Mouse (Mus musculus) lung, embryonic 14.5 days (tissue): ENCODE measurements around the gene Klhl8. TPM values are rescaled to one million over a fixed set of nuclear protein-coding genes. Genes with fewer than 3 reads are reported as not detected.
A peak's percentile ranks its signal among the peaks of the same experiment; 100 is the strongest.

Experiments used
- ATAC-seq: fragments of 200-750 bp; cut with Nextera tagmentation; 2 replicates; pipeline ENCODE4 v1.8.0; 2017; ENCODE audit warnings: mild to moderate bottlenecking, moderate TSS enrichment, moderate library complexity; ENCODE audit not compliant: insufficient read depth
- DNase-seq: peaks from one replicate; pipeline ENCODE4 v3.0.0-alpha.2; 2015
- H3K27ac ChIP-seq: fragments of 300-500 bp; sonication (generic); 2 replicates; pipeline ENCODE4 v1.5.1; 2014; ENCODE audit warnings: low read depth, mild to moderate bottlenecking, moderate library complexity
- H3K27me3 ChIP-seq: fragments of 300-500 bp; sonication (generic); 2 replicates; pipeline ENCODE4 v1.6.1; 2014; ENCODE audit warnings: low read length, control low read depth; ENCODE audit not compliant: insufficient read depth
- H3K36me3 ChIP-seq: fragments of 300-500 bp; sonication (generic); 2 replicates; pipeline ENCODE4 v1.6.1; 2014; ENCODE audit warnings: control low read depth; ENCODE audit not compliant: insufficient read depth
- H3K4me1 ChIP-seq: fragments of 300-500 bp; sonication (generic); 2 replicates; pipeline ENCODE4 v1.6.1; 2014; ENCODE audit warnings: antibody characterized with exemption, control low read depth; ENCODE audit not compliant: insufficient read depth
- H3K4me2 ChIP-seq: fragments of 300-500 bp; sonication (generic); 2 replicates; pipeline ENCODE4 v1.6.1; 2014; ENCODE audit warnings: mild to moderate bottlenecking
- H3K4me3 ChIP-seq: fragments of 300-500 bp; sonication (generic); 2 replicates; pipeline ENCODE4 v1.5.1; 2014; ENCODE audit warnings: low read depth, low read length
- H3K9ac ChIP-seq: fragments of 300-500 bp; sonication (generic); 2 replicates; pipeline ENCODE4 v1.6.1; 2014
- H3K9me3 ChIP-seq: fragments of 300-500 bp; sonication (generic); 2 replicates; pipeline ENCODE4 v1.6.1; 2016; ENCODE audit warnings: low read depth, low read length, control low read depth
- CTCF ChIP-seq: IDR thresholded peaks from 2 replicates; pipeline ENCODE4 v1.5.1; 2016; ENCODE audit warnings: antibody characterized with exemption, low read depth
- WGBS: fragments of 180-500 bp; shearing (Covaris S2); extraction: QIAGEN DNeasy Blood & Tissue Kit; methylation state at CpG from one replicate; pipeline ENCODE4 v1.1.7; 2014; 5-methylcytosine and 5-hydroxymethylcytosine counted together
- polyA plus RNA-seq: library from polyadenylated mRNA; unstranded; fragments of >200 nt; fragmentation: Nextera tagmentation; extraction: Ambion mirVana; gene quantifications from 2 replicates; pipeline ENCODE4 v1.2.1, GENCODE M21; 2014

Klhl8 gene
- polyA plus RNA-seq, 1 experiment from 2014 or later = 9.4 TPM

DNA sequence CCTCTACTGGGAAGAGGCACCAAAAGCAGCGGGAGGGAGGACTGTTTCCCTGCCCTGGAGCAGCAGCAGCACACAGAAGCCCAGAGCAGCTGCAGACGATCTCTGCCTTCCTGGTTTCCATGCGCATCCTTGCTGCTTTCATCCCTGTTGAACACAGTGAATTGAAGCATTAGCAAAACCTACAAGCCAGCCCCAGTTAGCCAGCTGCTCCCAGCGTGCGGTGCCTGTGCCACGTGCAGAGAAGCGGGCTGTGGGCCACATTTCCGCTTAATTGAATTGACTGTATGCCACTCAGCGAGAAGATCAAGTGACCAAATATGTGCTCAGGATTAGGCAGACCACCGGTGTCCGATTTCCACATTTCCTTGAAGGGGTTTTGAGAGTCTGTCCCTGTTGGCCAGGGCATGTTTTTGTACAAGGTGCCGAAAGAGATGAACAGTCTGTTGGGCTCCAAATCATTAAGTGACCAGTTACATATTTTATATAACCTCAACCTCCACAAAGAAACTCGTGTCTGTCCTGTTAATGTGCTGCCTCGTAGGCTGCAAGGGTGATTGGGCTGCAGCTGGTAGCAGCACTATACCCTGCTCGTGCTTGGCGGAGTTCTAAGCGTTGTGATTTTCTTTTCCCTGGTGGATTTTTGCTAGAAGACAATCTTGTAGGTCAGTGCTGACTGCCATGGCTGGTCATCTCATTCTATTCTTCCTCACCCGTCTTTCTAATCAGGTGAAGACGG, 65.5 kb downstream of the Klhl8 start:
- Histone ChIP-seq H3K36me3 (peaks cover 36% of the 10 kb centered on the region), H3K9ac (no peak overlapping the region), H3K4me1 (no peaks in the 10 kb centered on the region), H3K27me3 (no peaks in the 10 kb centered on the region), H3K4me2 (no peak overlapping the region), H3K9me3 (no peaks in the 10 kb centered on the region), H3K27ac (peak overlapping the region; percentile 61), H3K4me3 (no peak overlapping the region)
- WGBS = 46% methylated on average over 19 of the region's 19 CpGs
- peak; percentile 44 for DNase-seq
- peak; percentile 45; the same call in 1 of the 2 replicates for ATAC-seq
- no peak for TF ChIP-seq CTCF

DNA sequence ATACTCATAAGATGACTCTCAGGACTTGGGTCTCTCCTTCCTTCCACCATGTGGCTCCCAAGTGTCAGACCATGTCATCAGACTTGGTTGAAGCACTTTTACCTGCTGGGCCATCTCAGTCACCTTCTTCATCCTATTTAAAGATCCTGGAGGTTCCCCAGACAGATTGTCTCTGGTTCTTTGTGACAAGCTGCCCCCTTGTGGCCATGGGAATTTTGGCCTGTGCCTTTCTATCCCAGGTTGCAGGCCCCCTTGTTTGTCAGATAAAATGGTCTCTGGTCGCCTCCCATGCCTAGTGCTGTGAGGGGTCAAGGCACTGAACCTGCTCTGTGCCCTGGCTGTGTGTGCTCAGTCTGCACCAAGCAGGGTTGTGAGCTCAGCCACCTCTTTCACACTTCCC, 67.1 kb downstream of the Klhl8 start:
- Histone ChIP-seq H3K27ac (no peak overlapping the region), H3K4me3 (no peak overlapping the region), H3K36me3 (0 out of 2 replicates have a peak, but pooled peaks cover 26% of the 10 kb centered on the region), H3K27me3 (no peaks in the 10 kb centered on the region), H3K4me2 (no peak overlapping the region), H3K9me3 (no peaks in the 10 kb centered on the region), H3K9ac (no peak overlapping the region), H3K4me1 (no peaks in the 10 kb centered on the region)
- no peak for ATAC-seq
- TF ChIP-seq CTCF = peak; percentile 70
- DNase-seq = peak; percentile 72
- 36% methylated on average over 1 of the region's 1 CpGs for WGBS

DNA sequence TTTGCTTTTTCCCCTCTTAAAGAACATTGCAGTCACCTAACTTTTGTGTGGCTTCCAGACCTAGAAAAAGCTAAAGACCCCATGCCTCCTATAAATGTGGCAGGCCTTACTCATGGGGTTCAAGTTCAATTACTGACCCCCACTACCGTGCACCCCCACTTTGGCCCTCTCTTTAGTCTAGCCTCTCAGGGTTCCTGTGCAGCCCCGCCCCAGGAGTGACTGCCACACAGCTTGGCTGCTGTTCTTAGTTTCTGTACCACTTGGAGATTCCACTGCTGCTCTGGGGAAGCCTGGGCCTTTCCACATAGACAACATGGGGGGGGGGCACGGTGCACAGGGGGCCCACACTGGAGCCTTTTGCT, 71.8 kb downstream of the Klhl8 start:
- H3K4me1 ChIP-seq = 0 out of 2 replicates have a peak, but pooled peaks cover 4% of the 10 kb centered on the region
- no peak for DNase-seq
- no peak overlapping the region for H3K4me2 ChIP-seq
- H3K9ac ChIP-seq = no peak overlapping the region
- no peaks in the 10 kb centered on the region for H3K27me3 ChIP-seq
- H3K36me3 ChIP-seq = peaks cover 23% of the 10 kb centered on the region; the same call in 1 of the 2 replicates
- no peak for TF ChIP-seq CTCF
- ATAC-seq = no peak
- WGBS = 73% methylated on average over 3 of the region's 3 CpGs
- H3K9me3 ChIP-seq = no peaks in the 10 kb centered on the region
- no peak overlapping the region for H3K27ac ChIP-seq
- H3K4me3 ChIP-seq = no peak overlapping the region

DNA sequence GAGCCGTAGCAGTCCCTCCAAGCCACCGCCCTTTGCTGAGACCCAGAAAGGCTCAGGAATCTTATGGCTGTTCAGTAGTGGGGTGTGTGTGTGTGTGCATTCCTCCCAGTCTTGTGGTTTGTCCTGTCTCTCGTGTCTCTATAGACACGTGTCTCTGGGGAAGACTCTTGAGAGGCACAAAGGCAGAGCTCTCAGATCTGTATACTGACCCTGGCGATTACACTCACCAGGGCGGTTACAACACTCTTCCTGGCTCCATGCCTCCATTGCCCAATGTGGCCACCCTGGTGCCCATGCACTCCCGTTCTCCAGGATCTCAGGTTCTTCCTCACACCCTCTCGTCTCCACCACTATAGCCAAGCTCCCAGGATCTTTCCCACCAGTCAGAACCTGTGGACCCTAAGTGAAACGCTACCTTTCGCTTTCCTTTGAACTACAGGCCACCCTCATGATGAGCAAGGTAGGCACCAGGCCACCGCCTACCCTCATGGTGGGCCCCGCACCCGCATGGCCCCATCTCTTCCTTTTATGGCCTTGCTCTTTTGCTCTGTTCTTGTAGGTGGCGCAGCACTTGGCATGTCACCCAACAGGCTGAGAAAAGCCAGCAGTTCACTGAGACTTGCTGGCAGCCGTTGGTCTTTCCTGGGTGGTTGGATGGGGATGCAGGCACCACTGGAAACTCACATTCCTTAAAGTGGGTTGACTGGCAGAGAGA, 72.4 kb downstream of the Klhl8 start:
- H3K9ac ChIP-seq = no peak overlapping the region
- no peak overlapping the region for H3K4me2 ChIP-seq
- no peak for TF ChIP-seq CTCF
- WGBS = 83% methylated on average over 15 of the region's 15 CpGs
- no peak overlapping the region for H3K27ac ChIP-seq
- ATAC-seq (no peak), DNase-seq (no peak)
- H3K9me3 ChIP-seq = no peaks in the 10 kb centered on the region
- 0 out of 2 replicates have a peak, but pooled peaks cover 4% of the 10 kb centered on the region for H3K4me1 ChIP-seq
- peaks cover 28% of the 10 kb centered on the region; the same call in 1 of the 2 replicates for H3K36me3 ChIP-seq
- no peaks in the 10 kb centered on the region for H3K27me3 ChIP-seq
- H3K4me3 ChIP-seq = no peak overlapping the region

DNA sequence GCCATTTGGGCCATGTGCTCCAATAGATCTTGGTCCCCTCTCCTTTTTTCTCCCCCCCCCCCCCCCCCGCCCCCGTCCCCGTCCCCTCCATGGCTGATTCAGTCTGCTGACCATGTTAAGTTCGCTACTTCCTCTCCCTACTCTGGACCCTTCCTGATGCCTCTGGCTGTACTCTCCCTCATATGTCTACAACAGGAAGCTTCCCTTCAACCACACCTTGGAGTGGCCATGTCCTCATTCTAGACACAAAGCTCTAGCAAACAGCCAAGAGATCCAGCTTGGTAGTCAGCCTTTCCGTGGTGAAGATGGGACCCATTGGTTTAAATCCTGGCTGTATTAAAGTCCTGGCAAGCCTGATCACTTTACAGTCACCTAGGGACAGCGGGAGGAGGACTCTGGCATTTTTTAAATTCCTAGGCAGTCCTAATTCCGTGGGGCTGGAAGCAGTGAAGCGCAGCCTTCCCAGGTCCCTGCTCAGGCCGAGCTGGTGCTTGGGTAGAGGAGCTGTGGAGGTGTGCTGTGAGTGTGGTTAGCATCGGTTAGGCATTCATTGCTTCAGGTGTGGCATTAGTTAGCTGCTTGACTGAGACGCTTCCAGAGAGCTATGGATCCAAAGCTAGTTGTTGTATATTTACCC, 74.8 kb downstream of the Klhl8 start:
- Histone ChIP-seq H3K9ac (no peak overlapping the region), H3K4me1 (0 out of 2 replicates have a peak, but pooled peaks cover 4% of the 10 kb centered on the region), H3K4me3 (no peak overlapping the region), H3K36me3 (peaks cover 21% of the 10 kb centered on the region; the same call in 1 of the 2 replicates), H3K4me2 (no peak overlapping the region), H3K9me3 (no peaks in the 10 kb centered on the region), H3K27me3 (no peaks in the 10 kb centered on the region), H3K27ac (no peak overlapping the region)
- TF ChIP-seq CTCF = no peak
- 50% methylated on average over 11 of the region's 11 CpGs for WGBS
- ATAC-seq (no peak), DNase-seq (no peak)

DNA sequence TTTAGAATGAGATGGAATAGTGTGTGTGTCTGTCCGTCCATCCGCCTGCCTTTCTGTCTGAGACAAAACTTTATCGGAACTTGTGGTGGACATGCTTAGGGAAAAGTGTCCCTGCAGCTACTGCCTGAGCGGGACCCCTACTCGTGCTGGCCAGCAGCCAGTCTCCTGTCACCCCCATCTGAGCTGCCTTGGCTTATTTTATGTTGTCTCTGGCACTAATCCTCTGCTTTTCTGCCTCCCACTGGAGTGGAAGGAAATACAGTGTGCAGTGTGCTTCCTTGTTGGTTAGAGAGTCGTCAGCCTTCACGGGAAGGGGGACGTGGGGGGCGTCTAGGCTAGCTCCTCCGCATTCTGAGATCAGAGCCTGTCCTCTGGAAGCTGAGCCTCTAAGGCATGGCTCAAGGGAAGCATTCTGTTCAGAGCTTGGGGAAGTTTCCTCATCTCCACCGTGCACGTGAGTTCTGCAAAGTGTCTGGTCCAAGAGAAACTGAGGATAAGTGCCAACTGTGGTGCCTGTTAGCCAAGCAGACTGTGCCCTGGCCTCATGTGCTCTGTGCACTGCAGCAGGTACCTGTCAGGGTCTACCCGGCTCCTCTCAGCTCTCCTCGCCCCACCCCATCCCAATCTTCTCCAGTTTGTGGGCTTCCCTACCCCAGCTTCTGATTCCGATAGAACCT, 75.5 kb downstream of the Klhl8 start:
- TF ChIP-seq CTCF = no peak
- Histone ChIP-seq H3K9me3 (no peaks in the 10 kb centered on the region), H3K27ac (no peak overlapping the region), H3K36me3 (peaks cover 15% of the 10 kb centered on the region; the same call in 1 of the 2 replicates), H3K4me2 (no peak overlapping the region), H3K4me1 (0 out of 2 replicates have a peak, but pooled peaks cover 4% of the 10 kb centered on the region), H3K9ac (no peak overlapping the region), H3K4me3 (no peak overlapping the region), H3K27me3 (no peaks in the 10 kb centered on the region)
- DNase-seq (no peak), ATAC-seq (no peak)
- WGBS = 70% methylated on average over 15 of the region's 15 CpGs
